Mouse (Mus musculus) cerebellum, adult 2 months (tissue): ENCODE measurements at regions not wholly inside any gene's neighbourhood (a gene's known extent, or its start where the extent isn't known, plus 50 kb on each side); places are given as distances from the start of the nearest gene placed in this dataset.

ENCODE experiments used
- CTCF ChIP-seq: fragments of 200-500 bp; IDR thresholded peaks from 2 replicates; pipeline ENCODE4 v1.5.1; 2011; ENCODE audit warnings: low read depth, mild to moderate bottlenecking, control low read depth, low read length, moderate library complexity, borderline replicate concordance; ENCODE audit not compliant: insufficient read depth
- POLR2A ChIP-seq: fragments of 200-500 bp; IDR thresholded peaks from 2 replicates; pipeline ENCODE4 v1.6.1; 2011; ENCODE audit warnings: low read length, control low read depth, borderline replicate concordance; ENCODE audit not compliant: insufficient read depth

DNA sequence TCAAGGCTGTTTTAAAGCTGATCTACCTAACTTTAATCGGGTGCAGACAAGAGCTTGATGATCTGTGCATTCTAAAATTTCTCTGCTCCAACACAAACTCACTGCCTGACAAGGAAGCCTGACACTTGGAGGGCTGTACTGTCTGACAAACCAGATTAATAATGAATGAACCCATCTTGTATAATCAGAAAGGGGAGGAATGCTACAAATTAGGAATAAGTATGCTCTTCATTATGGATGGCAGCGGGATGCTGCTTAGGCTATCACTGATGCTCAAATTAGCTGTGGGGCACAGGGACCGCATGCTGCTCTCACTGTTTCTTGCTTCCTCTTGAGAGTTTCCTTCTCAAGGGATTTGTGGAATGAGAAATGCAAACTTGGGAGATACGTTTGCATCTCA is 213.8 kb upstream of the Veph1 start:
- no peak for TF ChIP-seq CTCF
- TF ChIP-seq POLR2A = no peak
